Mouse (Mus musculus): ENCODE measurements around the gene Otop2.

The Otop2 gene

GRCm38 (mm10) chr11:115345515-115345914 lies 38.6 kb downstream of the Otop2 start:
- DNase-seq (ENCODE audit: low read depth, low spot score): no peak

- no peak for DNase-seq (ENCODE audit: low read depth, low spot score)
These were observed 41.8 kb downstream of the Otop2 start for GRCm38 (mm10) chr11:115348681-115349248.

- no peak for DNase-seq (ENCODE audit: low read depth, low spot score)
These were observed 43.0 kb downstream of the Otop2 start for GRCm38 (mm10) chr11:115349976-115350375.

GRCm38 (mm10) chr11:115353375-115353774 lies 46.4 kb downstream of the Otop2 start:
- no peak for DNase-seq (ENCODE audit: low read depth, low spot score)

- DNase-seq (ENCODE audit: low read depth, low spot score): peak; percentile 71
These were observed 47.2 kb downstream of the Otop2 start for GRCm38 (mm10) chr11:115354183-115354582.

GRCm38 (mm10) chr11:115358468-115358867 lies 51.5 kb downstream of the Otop2 start:
- DNase-seq (ENCODE audit: low read depth, low spot score): peak; percentile 56

GRCm38 (mm10) chr11:115359293-115359692 lies 52.3 kb downstream of the Otop2 start:
- DNase-seq (ENCODE audit: low read depth, low spot score): no peak

GRCm38 (mm10) chr11:115359726-115360125 lies 52.8 kb downstream of the Otop2 start:
- no peak for DNase-seq (ENCODE audit: low read depth, low spot score)

GRCm38 (mm10) chr11:115364136-115364535 lies 57.2 kb downstream of the Otop2 start:
- no peak for DNase-seq (ENCODE audit: low read depth, low spot score)

- DNase-seq (ENCODE audit: low read depth, low spot score): no peak
These were observed 59.2 kb downstream of the Otop2 start for GRCm38 (mm10) chr11:115366039-115366705.

GRCm38 (mm10) chr11:115366706-115367394 lies 59.9 kb downstream of the Otop2 start:
- no peak for DNase-seq (ENCODE audit: low read depth, low spot score)

GRCm38 (mm10) chr11:115367395-115367944 lies 60.5 kb downstream of the Otop2 start, which contains the start of gene Hid1:
TSS of gene Hid1 (minus strand) at chr11:115367756.
- peak; percentile 36 for DNase-seq (ENCODE audit: low read depth, low spot score)

GRCm38 (mm10) chr11:115370368-115370767 lies 63.4 kb downstream of the Otop2 start:
- DNase-seq (ENCODE audit: low read depth, low spot score): no peak

- no peak for DNase-seq (ENCODE audit: low read depth, low spot score)
These were observed 64.4 kb downstream of the Otop2 start for GRCm38 (mm10) chr11:115371354-115371753.

GRCm38 (mm10) chr11:115372015-115372414 lies 65.1 kb downstream of the Otop2 start:
- no peak for DNase-seq (ENCODE audit: low read depth, low spot score)

GRCm38 (mm10) chr11:115372737-115373136 lies 65.8 kb downstream of the Otop2 start:
- no peak for DNase-seq (ENCODE audit: low read depth, low spot score)

- peak; percentile 51 for DNase-seq (ENCODE audit: low read depth, low spot score)
These were observed 67.1 kb downstream of the Otop2 start for GRCm38 (mm10) chr11:115373805-115374694.

- no peak for DNase-seq (ENCODE audit: low read depth, low spot score)
These were observed 67.9 kb downstream of the Otop2 start for GRCm38 (mm10) chr11:115374695-115375425.

GRCm38 (mm10) chr11:115376722-115377121 lies 69.8 kb downstream of the Otop2 start:
- no peak for DNase-seq (ENCODE audit: low read depth, low spot score)

GRCm38 (mm10) chr11:115377254-115377653 lies 70.3 kb downstream of the Otop2 start:
- no peak for DNase-seq (ENCODE audit: low read depth, low spot score)

GRCm38 (mm10) chr11:115377854-115378253 lies 70.9 kb downstream of the Otop2 start:
- no peak for DNase-seq (ENCODE audit: low read depth, low spot score)
